Mouse (Mus musculus) spleen, embryonic (tissue): ENCODE data around the gene Hhat.

Experiments used
- CTCF ChIA-PET: fragments of 350-600 bp; sonication (Branson Sonifier 250); formaldehyde crosslinking; loops from one replicate; lab custom pipeline; 2022; lab: Charles Lee

Gene Hhat

GRCm38 (mm10) chr1:192663092-192663491, 107.9 kb downstream of the Hhat start:
- CTCF ChIA-PET, result no interaction called here

DNA sequence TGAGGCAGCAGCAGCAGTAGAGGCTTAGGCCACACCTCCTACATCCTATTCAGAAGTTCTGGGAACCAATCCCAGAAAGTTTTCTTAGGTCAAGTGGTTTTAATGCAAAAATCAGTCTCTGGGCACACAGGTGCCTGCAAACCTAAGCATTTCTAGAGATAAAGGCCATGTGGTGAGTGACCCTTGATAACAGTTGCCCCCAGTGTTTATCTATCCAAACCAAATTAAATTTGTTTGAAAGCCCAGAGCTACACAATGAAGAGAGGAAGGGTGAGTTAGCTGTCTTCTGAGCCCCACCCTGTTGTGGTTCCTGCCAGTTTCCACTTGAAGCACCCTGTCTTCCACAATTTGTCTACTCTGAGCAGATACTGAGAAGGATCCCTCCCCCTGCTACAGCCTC, 109.4 kb downstream of the Hhat start:
- CTCF ChIA-PET, result no interaction called here

DNA sequence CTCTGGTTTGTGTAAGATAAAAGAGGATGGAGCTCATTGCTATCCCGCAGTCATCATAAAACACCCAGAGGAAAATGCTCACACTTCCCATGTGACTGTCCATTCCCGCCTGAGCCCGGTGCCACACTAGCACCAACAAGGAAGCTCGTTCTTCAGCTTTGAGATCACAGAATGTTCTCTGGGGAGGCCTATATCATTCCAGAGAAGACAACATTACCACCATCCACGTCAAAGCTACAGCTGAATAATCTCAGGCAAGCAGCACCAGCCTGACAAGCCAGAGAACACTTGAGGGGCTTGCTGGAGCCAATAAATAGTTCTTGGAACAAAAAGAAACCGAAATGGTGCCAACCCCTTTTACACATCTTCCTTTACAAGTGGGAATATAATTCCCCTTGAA, 113.6 kb downstream of the Hhat start:
- CTCF ChIA-PET, result interaction anchor here (0.7 kb wide), 1 partner anchor 114 kb away, joined by 4 read pairs; no protein-coding TSS in a partner anchor

GRCm38 (mm10) chr1:192651981-192652605, 118.9 kb downstream of the Hhat start:
- CTCF ChIA-PET, result no interaction called here

GRCm38 (mm10) chr1:192650586-192650985, 120.4 kb downstream of the Hhat start:
- CTCF ChIA-PET, result no interaction called here

- CTCF ChIA-PET, result no interaction called here
Measured at GRCm38 (mm10) chr1:192650023-192650422, 121.0 kb downstream of the Hhat start.

- CTCF ChIA-PET, result interaction anchor here (0.7 kb wide), 1 partner anchor 54 kb away, joined by 4 read pairs; no protein-coding TSS in a partner anchor
Measured at GRCm38 (mm10) chr1:192649233-192649632, 121.8 kb downstream of the Hhat start.

- CTCF ChIA-PET, result no interaction called here
Measured at GRCm38 (mm10) chr1:192647361-192647760, 123.7 kb downstream of the Hhat start.

GRCm38 (mm10) chr1:192642126-192642525, 128.9 kb downstream of the Hhat start:
- CTCF ChIA-PET, result no interaction called here

DNA sequence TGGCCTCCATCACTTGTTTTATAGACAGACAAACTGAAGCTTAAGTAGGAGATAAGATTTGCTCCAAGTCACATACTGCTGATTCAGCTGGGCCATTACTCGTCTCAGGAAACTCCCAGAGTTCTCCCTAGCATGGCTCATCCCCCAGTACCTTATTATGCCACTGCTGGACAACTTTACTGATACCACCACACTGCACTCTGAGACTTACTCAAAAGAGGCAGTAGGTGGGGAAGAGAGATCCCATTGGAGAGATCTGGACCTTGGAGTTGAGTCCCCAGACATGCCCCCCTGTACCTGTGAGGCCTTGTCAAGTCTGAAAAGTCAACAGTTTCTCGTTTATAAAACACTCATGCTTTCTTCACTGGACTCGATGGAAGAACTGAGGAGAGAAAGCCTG, 131.8 kb downstream of the Hhat start:
- CTCF ChIA-PET, result interaction anchor here (0.6 kb wide), 1 partner anchor 245 kb away, joined by 6 read pairs; no protein-coding TSS in a partner anchor

- CTCF ChIA-PET, result no interaction called here
Measured at GRCm38 (mm10) chr1:192621843-192622242, 149.2 kb downstream of the Hhat start.

GRCm38 (mm10) chr1:192613271-192613670, 157.8 kb downstream of the Hhat start:
- CTCF ChIA-PET, result no interaction called here

DNA sequence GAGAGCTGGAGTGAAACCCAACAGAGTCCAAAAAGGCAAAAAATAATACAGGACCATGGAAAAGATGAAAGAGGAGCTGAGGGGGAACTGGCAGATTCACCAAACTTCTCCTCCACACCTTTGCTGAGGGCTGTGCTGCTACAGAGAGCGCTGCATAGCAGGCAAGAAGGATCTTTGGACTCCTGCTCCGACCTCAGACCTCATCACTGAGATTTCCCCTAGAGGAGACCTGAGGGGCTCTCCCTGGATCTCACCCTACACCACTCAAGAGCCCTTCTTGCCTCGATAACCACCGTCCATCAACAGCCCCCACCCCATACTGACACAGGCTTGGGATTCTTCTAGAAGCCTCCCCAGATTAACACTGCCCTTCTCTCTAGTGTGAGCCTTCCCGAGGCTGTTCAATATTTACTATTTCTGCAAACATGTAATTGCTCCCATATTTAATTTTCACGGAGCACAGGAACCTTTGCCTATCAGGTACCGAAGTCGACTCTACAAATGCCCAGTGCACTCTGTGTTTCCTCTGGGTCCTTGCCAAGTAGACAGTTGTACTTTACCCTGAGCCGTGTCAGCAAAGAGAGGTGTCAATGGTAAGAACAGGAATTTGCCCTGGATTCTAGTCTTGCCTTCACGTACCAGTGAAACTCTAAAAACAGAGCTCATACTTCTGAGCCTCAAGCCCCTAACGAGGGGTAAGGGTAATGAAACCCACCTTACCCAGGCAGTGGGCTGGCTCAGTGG, 158.9 kb downstream of the Hhat start:
- CTCF ChIA-PET, result no interaction called here

DNA sequence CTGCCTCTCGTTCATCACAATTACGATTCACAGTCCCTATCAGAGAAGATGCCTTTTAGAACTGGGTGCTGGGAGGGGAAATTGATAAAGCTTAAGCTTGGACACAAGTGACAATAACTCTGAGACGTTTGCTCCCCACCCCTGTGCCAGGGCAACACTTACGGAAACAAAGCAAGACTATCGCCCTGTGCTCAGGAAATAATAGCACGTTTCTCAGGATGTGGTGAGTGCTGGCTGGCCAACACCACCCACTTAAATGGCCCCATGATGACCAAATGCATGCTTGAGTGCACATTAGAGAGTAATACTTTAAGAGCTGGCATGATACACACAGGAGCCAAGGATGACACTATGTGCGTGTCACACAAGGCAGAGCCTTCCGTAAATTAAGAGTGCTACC, 164.1 kb downstream of the Hhat start:
- CTCF ChIA-PET, result no interaction called here

DNA sequence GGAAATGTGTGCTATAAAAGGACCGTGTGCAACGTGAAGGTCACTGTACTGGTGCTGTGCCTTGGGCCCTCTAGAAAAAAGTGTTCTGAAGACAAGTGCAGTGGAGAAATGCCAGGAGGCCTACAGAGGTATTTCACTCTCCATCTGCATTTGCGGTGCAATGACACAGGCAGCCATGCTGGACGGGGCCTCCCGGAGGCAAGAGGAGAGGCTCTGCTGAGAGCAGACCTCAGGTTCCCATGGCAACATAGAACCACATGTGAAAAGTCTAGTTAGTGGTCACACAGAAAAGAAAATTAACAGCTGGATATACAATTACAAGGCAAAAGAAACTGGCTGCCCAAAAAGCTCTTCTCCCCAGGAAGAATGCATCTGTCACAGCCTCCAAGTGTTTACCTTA, 166.6 kb downstream of the Hhat start:
- CTCF ChIA-PET, result no interaction called here

DNA sequence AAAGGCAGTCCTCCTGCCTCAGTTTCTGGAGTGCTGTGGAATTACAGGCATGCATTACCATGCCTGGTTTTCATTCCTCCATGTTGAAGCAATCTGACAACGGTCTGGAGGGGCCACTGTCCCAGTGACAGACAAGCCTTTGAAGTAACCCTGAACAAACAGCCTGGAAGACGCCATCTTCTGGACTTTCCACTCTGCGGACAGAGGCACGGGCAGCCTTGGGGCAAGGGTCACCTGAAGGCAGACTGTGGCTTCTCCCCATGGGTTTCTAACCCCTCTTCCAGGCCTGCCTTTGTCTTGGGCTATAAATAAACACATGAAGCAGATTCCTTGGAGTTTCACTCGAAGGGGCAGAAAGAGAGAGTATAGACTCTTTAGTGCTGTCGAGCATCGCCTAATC, 167.5 kb downstream of the Hhat start:
- CTCF ChIA-PET, result no interaction called here

GRCm38 (mm10) chr1:192601206-192601605, 169.8 kb downstream of the Hhat start:
- CTCF ChIA-PET, result interaction anchor here (0.7 kb wide), 1 partner anchor 412 kb away, joined by 4 read pairs; no protein-coding TSS in a partner anchor

- CTCF ChIA-PET, result interaction anchor here (0.6 kb wide), 1 partner anchor 399 kb away, joined by 3 read pairs; no protein-coding TSS in a partner anchor
Measured at GRCm38 (mm10) chr1:192599746-192600145, 171.3 kb downstream of the Hhat start.

GRCm38 (mm10) chr1:192598380-192598779, 172.6 kb downstream of the Hhat start:
- CTCF ChIA-PET, result no interaction called here

- CTCF ChIA-PET, result interaction anchor here (0.6 kb wide), 1 partner anchor 54 kb away, joined by 4 read pairs; no protein-coding TSS in a partner anchor
Measured at GRCm38 (mm10) chr1:192595426-192595825, 175.6 kb downstream of the Hhat start.

DNA sequence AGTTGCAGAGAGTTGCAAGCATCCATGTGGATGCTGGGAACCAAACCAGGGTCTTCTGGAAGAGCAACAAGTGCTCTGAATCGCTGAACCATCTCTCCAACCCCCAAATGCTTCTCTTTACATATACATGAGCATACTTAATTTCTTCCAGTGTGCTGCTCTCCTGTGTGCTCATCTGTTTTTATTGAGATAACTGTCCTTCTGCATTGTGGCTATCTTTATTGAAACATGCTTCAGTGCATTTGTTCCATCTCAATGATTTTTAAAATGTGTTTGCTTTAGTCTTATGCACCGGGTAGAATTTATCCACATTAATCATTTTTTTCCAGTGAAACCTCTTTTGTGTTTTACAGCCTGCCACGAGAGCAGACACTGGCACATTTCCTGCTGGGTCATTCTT, 177.5 kb downstream of the Hhat start:
- CTCF ChIA-PET, result no interaction called here

DNA sequence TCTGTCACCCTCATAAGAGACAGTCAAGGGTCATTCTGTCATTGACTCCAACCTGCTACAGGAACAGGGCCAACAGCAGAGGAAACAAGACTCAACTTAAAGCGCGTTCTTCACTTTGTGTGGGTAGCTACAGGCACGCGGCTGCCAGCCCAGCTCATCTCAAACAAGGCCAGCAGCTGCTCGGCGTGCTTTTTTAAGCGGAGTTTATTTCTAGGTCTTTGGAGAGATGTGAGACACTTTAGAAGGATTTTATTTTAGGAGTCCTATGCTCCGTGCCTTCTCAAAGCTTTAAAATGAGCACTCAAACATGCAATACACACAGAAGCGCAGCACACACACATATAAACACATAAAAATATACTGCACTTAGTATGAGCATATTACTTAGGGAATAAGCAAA, 183.6 kb downstream of the Hhat start:
- CTCF ChIA-PET, result no interaction called here

GRCm38 (mm10) chr1:192585289-192585688, 185.7 kb downstream of the Hhat start:
- CTCF ChIA-PET, result no interaction called here
